Mouse (Mus musculus) frontal cortex, postnatal 25 days (tissue): ENCODE measurements around the gene Bbs1.
"Not testable (repeated sequence)": the region's sequence is repeated elsewhere in the genome, so short reads cannot be mapped to it uniquely, and the experiment has no call there.

Experiments used
- DNase-seq, 2 experiments: peaks; one replicate each; pipeline ENCODE4 v3.0.0; 2022; ENCODE audit warnings: low spot score in 2 of 2

Bbs1 gene

DNA sequence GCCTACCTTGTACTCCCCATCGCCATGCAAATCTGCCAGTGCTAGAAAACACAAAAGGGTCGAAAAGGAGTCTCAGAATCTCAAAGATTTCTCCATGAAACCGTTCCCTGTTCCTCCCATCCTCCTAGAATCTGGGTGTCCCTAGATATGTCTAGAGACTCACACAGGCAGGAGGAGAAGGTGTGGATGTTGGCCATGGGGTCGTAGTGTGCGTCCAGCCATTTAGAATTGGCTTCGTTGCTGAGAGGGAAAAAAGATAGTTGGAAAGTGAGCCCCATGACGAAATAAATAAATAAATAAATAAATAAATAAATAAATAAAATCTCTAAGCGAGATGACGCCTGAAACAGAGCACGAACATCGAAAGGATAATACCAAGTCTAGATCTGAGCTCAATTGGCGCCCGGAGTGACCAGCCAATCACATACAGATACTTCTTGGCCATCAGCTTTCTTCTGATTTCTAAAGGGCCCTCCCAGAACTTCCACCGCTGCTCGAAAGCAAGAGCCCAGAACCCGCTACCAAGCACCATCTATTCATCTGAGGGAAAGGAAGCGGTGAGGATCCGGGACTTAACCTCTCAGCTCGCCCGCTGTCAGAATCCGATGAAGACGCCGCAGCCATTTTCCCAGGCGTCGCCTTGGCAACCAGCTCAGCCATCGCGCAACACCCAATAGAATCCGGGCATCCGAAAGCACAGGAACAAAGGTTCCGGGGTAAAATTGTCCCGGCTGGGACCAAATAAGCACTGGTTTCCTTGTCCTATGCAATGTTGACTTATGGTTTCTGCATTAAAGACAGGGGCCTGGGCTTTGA, at the start of gene Bbs1:
Gene Bbs1 (minus strand): TSS at position 650 of the 816 bp plus-strand sequence.
- peak; percentile 67 to 72 for DNase-seq

GRCm38 (mm10) chr19:4948641-4949040, 42.2 kb upstream of the Bbs1 start:
- not testable (repeated sequence) for DNase-seq

DNA sequence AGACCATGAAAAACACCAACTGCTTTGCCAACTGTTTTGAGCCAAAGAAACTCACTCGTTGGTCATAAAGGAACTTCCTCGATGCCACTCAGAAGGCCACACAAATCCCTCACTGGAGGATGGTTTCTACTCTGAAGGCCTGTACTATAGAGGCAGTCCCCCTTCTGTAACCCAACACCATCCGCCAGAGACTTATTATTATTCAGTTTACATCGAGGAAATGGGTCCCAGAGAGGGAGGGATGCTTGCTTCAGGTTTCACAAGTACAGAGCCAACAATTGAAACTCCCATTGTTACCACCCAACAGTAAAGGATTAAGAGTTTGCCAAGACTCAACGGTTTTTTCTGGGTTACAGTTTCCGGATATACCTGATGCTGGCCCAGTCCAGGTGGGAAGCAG, 39.1 kb upstream of the Bbs1 start:
- DNase-seq = no peak

- DNase-seq = no peak
These were observed 36.8 kb upstream of the Bbs1 start for GRCm38 (mm10) chr19:4943253-4943588.

DNA sequence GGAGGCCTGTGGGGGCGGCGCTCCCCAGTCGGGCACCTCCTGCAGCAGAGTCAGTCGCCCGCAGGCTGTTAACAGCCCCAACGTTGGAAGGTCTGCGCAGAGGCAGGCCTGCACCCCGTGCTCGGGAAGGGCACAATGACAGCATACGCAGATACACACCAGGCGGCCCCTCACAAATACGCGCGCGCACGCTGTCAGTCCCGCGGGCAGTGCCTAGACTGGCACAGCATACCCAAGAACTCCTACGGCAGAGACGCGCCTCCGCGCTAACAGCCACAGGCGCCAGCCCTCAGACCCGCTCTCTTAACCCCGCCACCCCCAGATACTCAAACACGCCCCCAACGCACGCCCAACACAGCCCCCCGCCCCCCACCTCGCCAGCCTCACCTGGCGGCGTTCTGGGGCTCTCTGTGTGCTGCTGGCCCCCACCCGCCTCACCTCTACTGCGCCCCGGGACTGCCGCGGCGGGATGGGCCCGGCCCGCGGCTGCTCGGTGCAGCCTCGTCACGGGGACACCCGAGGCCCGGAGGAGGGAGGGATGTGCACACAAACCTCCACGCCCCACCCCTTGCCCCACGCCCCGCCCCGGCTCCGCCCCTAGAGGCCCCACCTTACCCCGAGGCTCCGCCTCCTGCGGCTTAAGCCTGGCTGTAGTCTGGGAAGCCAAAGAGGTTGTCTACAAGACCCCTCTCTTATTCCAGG, 36.3 kb upstream of the Bbs1 start, which contains the start of gene Peli3:
Gene Peli3 (minus strand): TSS at position 577 of the 702 bp plus-strand sequence.
- peak; percentile 38 to 53 for DNase-seq

GRCm38 (mm10) chr19:4937444-4938310, 31.2 kb upstream of the Bbs1 start:
- no peak for DNase-seq

- no peak for DNase-seq
These were observed 30.5 kb upstream of the Bbs1 start for GRCm38 (mm10) chr19:4936896-4937295.

DNA sequence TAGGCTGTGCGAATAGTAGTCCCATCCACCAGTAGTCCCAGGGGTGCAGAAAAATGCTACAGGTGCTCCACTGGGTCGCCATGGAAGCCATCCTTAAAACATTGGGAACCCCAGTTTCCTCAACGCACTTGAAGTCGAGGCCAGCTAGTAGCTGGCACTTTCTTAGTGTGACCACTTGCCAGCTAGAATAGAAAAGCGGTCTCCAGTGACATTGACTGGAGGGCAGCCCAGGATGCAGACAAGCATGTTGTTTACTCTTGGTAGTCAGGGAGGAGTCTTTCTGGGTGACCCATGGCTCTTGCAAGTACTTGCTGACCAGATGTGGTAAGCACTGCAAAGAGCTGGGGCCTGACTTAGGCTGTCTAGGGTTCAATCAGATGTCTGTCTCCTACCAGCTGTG, 22.4 kb upstream of the Bbs1 start:
- DNase-seq = no peak

GRCm38 (mm10) chr19:4927904-4928531, 21.6 kb upstream of the Bbs1 start, which contains the start of gene Dpp3:
Dpp3 (minus strand) TSS chr19:4928287.
- DNase-seq = peak; percentile 96 to 97

DNA sequence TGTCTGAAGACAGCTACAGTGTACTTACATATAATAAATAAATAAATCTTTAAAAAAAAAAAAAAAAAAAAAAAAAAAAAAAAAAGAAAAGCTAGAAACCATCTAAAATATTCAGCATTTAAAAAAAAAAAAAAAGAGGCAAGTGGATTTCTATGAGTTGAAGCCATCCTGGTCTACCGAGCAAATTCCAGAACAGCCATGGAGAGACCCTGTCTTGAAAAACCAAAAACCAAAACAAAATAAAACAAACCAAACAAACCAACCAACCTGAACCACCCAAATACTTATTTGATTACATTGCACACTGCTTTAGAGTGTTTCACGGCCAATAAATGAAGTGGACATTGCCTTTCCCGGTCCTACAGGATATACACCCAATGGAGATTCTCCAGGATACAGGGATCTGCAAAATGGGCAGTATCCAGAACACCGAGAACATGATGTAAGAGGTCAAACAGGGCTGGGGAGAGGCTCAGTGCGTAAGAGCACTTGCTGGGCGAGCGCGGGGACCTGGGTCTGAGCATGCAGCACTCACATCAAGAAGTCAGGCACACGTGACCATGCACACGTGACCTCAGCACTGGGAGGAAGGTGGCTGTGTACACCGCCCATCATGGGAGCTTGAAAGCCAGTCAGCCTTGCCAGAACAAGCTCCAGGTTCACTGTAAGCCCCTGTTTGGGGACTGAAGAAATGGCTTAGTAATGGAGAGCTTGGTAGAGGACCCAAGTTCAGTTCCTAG, 18.9 kb upstream of the Bbs1 start:
- no peak for DNase-seq

DNA sequence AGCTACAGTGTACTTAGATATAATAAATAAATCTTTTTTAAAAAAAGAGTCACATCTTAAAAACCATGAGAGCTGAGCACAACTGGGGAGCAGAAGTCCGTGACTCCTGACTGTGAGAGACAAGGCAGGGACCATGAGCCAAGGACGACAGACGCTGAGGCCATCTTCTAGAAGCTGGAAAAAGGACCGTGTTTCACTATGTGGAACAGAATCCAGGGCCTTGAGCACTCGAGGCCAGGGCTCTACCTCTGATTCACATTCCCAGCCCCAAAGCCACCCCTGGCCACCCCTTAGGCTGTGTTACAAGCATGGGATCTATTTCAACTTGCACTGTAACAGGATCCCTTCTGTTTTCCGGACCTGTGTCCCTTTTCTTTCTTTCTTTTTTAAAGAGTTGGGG, 13.2 kb upstream of the Bbs1 start:
- DNase-seq = no peak

DNA sequence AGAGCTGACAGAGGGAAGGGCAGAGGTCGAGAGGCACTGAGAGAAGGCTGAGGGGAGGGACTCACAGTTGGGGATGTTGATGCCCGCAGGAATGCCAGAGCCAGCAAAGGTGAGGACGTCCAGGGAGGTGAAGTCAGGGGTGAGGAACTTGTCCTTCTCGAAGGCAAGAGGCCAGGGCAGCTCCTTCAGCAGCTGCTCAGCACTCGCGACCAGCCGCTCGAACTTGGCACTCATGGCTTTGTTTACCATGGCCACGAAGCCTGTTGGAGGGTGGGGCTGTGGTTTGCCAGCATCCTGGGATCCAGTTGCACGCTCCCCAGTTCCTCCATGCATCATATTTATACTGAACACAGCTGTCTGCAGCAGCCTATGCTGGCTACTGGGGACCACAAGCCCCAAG, 10.4 kb upstream of the Bbs1 start:
- no peak for DNase-seq

DNA sequence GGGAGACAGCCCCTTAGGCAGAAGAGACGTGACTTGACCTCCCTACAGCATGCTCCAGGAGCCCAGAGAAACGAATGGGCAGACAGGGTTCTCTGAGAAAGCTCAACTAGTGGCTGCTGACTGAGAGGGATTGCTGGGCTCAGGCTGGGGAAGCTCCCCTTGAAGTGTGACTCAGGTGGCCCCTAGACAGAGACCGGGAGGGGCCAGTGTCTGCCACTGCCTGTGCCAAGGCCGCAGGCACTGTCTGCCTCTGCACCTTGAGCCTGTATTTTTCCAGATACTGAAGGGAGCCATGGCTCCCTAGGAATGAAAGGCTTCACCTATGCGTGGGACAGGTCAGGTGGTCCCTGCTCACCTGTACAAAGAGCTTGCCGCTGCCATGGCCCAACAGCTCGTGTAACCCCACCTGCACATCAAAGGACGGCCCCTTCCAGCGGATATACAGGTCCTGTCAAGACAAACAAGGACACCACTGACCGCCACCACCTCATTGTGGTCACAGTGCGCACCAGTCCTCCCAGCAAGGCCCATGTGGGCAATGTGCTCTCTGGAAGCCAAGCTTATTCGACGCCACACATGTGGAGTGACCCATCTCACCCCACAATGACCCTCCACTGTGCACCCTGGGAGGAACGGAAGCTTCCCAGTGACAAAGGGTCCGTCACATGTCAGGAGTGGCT, 9.6 kb upstream of the Bbs1 start:
- no peak for DNase-seq

DNA sequence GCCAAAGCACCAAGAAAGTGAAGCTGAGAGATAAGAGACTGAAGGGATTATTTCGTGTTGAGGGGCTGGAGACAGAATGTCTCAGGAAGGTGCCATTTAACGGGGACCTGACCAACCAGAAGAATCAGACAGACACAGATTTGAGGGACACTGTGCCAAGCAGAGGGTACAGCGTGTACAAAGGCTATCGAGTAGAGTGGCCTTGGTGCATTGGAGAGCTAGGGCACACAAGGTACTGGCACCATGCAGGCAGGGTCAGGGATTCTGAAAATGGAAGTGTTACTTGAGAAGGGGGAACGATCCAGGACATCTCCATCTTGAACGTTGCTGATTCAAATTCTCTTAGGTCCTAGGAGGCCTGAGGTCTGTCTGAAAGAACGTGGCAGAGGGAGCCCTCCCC, 2.9 kb upstream of the Bbs1 start:
- no peak for DNase-seq

DNA sequence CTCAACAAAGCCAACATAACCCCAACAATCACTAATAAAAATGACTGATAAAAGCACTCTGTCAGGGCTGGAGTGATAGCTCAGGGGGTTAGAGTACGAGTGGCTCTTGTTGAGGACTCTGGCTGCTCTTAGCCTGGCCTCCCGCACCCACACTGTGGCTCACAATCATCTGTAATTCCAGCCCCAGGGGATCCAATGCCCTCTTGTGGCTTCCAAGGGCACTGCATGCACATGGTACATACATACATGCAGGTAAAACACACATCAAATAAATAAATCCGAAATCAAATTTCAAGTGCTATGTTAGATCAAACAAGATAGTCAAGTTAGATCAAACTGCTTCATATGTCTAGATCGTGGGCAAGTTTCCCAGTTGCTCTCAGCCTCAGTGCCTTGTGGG, 1.7 kb upstream of the Bbs1 start:
- DNase-seq = no peak

DNA sequence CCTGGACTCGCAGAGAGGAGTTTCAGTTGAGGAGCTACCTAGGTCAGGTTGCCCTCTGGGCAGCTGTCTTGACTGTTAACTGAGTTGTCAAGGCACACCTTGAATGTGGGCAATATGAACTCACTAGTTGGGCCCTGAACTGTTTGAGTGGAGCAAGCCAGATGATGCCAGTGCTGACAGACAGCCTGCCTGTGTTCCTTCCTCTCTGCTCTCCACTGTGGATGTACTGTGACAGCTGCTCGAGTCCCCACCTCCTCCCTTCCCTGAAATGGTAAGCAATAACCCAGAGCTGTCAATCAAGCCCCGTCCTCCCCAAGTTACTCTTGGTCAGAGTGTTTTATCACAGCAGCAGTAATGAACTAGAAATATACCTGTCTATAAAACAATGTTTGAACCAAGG, 6.5 kb downstream of the Bbs1 start:
- DNase-seq = no peak

- no peak for DNase-seq
These were observed 7.5 kb downstream of the Bbs1 start for GRCm38 (mm10) chr19:4898972-4899371.

DNA sequence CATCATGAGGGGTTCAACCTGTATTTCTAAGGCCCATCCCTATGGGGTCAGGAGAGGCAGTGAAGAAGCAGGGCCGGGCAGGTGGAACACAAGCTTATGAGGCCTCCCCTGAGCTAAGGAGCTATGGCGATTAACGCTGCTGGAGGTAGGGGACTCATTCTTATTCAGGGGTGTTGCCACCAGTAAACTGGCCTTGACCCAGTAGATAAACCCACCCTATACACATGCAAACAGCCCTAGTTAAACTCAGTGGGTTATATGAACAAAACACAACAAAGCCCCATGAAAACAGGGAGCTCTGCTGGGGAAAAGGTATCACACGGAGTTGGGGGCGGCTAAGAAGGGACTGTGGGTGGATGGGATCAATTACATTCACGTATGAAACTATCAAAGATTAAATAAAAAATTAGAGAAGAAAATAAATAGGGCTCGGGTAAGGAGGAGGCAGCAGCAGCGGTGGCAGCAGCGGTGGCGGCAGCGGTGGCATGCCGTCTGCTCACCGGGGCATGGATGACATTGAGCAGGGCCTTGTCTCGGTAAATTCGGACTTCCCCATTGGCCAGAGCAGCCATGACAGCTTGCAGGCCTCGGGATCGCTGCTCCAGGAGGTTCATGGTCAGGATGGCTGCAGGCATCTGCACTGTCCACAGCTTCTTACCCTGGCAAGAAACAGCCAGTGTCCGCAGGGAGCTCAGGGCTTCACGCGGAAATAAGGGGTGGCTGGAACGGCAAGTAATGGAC, 9.5 kb downstream of the Bbs1 start:
- DNase-seq = no peak

GRCm38 (mm10) chr19:4891798-4892197, 14.6 kb downstream of the Bbs1 start:
- no peak for DNase-seq

DNA sequence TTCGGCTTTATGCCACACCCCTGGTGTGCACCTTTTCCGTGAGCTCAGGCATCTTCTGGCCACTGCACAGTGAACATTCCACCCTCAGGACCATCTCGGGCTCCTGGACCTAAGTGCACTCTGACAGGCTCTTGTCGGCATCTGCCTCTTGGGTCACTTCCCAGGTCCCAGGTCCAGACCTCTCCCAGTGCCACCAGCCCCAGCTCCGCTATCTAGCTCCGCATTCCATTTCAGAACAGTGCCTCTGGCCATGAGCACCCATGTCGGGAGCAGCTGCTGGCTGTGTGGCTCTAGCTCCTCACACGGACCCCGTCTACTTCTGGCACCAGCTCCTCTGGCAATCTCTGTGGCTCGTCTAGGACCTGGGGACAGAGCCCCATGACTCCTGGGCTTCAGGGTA, 16.6 kb downstream of the Bbs1 start:
- DNase-seq = no peak
